Mouse (Mus musculus) erythroblast, embryonic 14.5 days (primary cell): ENCODE measurements at regions not wholly inside any gene's neighbourhood (a gene's known extent, or its start where the extent isn't known, plus 50 kb on each side); places are given as distances from the start of the nearest gene placed in this dataset.

ENCODE experiments used
- GATA1 ChIP-seq: IDR thresholded peaks from 2 replicates; pipeline ENCODE4 v1.6.1; 2012; ENCODE audit warnings: low read length, inconsistent platforms, mixed read lengths
- TAL1 ChIP-seq: IDR thresholded peaks from 3 replicates; pipeline ENCODE4 v1.6.1; 2012; ENCODE audit warnings: low read length, inconsistent platforms, mixed read lengths

GRCm38 (mm10) chr5:139603535-139603934 is 60.2 kb downstream of the Uncx start:
- TF ChIP-seq TAL1: no peak
- TF ChIP-seq GATA1: no peak
